Mouse (Mus musculus): ENCODE measurements at regions not wholly inside any gene's neighbourhood (a gene's known extent, or its start where the extent isn't known, plus 50 kb on each side); places are given as distances from the start of the nearest gene placed in this dataset.

GRCm38 (mm10) chr1:137195962-137196361, 235.7 kb upstream of the Nr5a2 start:
- no peak for TF ChIP-seq MEF2A (IDR thresholded peaks at IDR 0.05; ENCODE audit: borderline replicate concordance, low read depth, low read length)
- TF ChIP-seq SIN3A (IDR thresholded peaks at IDR 0.05; ENCODE audit: low read length): no peak
- TF ChIP-seq POLR2AphosphoS2 (IDR thresholded peaks at IDR 0.05; ENCODE audit: low read depth, low read length): no peak
- TF ChIP-seq MAX (IDR thresholded peaks at IDR 0.05; ENCODE audit: low read length): no peak
- no peak for TF ChIP-seq UBTF (IDR thresholded peaks at IDR 0.05; ENCODE audit: low read depth, low read length)
- TF ChIP-seq EP300 (IDR thresholded peaks at IDR 0.05; ENCODE audit: low read length): no peak
